Mouse (Mus musculus): Measurements from ENCODE around the gene Reck.

Gene Reck

DNA sequence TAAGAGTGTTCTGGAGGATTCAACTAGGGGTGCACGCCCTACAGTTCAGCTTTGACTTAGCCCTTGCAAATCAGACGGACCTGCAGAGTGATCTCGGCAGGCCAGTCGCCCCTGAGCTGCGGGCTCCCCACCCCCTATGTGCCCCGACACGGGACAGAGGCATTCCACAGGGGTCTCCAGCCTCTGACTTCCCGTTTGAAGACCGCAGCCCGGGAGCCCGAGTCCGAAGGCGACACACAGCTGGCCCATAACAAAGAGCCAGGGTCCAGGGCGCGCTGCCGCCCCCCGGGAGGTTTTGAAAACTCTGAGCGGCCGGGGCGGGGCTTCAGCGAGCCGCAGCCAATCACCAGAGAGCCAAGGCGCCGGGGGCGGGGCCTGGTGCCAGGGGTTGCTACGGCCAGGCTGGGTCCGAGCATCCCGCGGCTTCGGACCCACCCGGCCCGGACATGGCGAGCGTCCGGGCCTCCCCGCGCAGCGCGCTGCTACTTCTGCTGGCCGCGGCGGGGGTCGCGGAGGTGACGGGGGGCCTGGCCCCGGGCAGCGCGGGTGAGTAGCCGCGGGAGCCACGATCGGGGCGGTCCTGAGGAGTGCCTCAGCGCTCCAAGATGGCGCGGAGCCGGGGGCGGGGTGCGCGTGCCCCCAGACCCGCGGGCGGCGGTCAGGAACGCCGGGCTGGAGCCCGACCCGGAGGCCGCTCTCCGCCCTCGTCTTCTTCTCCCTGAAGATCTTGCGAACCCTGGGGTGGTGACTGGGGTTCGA, at the start of gene Reck:
TSS of gene Reck (plus strand) at position 371 of the 759 bp plus-strand sequence.
- peak; percentile 71 to 79 for DNase-seq (ENCODE audit: low spot score in 2 of 2)

DNA sequence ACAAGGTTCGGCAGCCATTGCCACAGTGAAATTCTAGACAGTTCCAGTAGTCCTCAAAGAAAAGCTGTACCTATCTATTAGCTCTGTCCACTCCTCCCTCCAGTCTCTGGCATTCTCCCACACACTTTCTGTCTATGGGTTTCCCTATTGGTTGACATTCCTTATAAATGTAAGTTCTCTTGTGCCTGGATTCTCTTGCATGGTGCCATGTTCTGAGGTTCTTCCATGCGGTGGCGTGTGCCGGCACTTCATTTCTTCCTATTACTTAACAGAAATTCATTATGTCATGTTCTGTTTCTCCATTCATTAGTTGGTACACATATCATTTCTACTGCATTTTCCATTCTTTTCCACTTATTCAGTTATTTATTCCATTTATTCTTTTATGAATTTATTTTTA, 46.5 kb upstream of the Reck start:
- no peak for DNase-seq (ENCODE audit: low spot score in 2 of 2)

DNA sequence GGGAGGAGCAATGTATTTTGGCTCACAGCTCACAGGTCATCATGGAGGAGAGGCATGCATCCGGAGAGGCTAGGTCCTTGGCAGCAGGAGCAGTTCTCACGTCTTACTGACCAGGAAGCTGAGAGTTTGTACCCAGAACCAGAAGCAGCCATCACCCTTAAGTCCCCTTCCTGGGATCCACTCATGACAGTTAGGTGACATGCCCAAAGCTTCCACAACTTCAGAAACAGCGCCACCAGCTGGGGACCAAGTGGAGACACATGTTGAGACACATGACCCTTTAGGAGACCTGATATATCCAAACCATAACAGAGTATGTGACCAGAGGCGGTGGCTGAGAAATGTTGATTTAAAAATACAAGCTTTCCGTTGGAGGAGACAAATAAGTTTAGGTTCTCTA, 43.3 kb upstream of the Reck start:
- no peak for DNase-seq (ENCODE audit: low spot score in 2 of 2)

DNA sequence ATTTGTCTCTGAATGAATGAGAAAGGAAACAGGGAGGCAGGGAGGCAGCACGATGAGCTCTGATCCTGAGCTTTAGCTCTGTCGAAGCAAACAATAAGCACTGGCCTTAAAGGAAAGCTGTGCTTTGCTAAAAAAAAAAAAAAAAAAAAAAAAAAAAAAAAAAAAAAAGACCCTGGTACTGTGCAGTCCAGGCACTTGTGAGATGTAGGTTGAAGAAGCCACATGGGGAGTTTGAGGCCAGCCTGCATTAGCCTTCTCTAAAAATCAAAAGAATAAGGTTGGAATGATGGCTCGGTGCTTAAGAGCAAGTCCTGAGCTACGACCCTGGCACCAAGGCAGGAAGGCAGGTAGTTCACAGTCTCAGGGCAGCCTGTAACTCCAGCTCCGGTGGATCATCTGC, 41.6 kb upstream of the Reck start:
- DNase-seq (ENCODE audit: low spot score in 2 of 2): no peak

DNA sequence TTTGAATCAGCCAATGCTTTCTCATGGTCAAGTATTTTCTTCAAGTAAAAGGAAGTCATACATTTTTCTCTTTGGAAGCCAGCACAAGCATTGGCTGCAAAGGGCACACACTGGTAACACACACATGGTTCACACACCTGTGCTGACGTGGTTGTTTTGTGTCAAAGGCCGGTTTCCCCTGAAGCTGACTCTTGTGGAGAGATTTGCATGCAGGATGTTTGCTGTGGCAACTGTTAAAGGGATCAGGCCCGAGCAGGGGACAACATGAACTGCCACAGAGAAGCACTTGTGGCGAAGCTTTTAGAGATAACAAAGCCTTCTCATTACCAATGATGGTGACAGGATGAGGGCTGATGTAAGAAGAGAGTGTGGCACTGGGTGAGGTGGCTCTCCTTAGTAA, 40.6 kb upstream of the Reck start:
- DNase-seq (ENCODE audit: low spot score in 2 of 2): no peak

DNA sequence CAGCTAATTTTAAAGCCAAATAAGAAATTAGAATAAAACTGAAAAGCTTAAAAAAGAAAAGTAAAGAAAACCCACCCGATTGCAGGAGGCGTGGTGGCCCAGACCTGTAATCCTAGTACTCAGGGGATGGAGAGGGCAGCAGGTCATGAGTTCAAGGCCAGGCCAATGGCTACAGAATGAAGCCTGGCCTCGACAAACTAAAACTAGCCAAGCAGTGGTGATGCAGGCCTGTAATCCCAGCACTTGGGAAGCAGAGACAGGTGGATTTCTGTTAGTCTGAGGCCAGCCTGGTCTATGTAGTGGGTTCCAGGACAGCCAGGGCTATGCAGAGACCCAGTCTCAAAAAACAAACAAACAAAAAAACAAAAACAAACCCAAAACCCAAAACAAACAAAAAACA, 37.0 kb upstream of the Reck start:
- DNase-seq (ENCODE audit: low spot score in 2 of 2): no peak

DNA sequence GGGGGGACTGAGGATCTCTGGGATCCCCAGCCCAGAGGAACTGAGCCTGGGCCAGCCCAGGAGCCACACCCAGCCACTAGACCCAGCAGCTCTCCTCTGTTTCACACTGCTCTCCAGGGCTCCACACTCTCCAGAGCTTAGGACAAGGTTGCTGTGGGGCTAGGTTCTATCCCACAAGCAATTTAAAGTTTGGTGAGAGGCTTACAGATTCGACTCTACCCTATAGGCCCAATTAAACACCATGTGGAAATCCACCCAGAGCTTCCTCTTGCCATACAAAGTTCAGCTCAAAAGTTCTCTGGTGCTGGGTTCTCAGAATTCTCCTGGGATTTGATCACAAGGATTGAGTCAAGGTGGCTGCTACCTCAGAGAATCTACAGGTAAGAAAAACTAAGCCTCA, 35.2 kb upstream of the Reck start, which contains the start of gene Olfr157:
TSS of gene Olfr157 (minus strand) at position 101 of the 400 bp plus-strand sequence.
- no peak for DNase-seq (ENCODE audit: low spot score in 2 of 2)

DNA sequence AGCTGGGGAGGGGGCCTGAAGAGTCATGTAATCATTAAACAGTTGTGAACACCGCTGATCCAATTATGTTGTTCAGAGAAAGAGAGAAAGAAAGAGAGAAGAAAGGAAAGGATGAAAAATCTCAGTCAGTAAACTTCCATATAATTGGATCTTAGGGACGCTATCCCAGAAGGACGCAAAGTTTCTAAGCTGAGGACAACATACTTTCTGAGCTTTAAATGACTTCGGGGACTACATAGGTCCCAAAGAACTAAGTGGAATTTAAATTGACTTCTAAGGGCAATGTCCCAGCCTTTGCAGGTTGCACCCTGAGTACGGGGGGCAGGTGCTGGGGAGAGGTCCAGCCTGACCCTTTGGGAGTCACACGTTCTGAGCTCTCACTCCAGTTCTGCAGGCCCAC, 24.1 kb upstream of the Reck start, which contains the start of gene Olfr155:
TSS of gene Olfr155 (plus strand) at position 301 of the 400 bp plus-strand sequence.
- DNase-seq (ENCODE audit: low spot score in 2 of 2): no peak

DNA sequence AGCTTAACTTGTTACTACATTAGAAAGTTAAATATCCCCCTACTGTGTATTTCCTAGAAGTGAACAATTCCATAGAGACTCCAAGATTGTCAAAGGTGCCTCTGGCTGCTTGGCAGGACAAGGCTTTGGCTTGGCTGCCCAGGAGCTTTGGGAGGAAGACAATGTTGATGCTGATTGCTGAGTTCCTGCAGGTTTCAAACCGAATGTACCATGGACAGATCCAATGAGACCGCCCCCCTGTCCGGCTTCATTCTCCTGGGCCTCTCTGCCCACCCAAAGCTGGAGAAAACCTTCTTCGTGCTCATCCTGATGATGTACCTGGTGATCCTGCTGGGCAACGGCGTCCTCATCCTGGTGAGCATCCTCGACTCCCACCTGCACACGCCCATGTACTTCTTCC, 21.2 kb upstream of the Reck start:
- DNase-seq (ENCODE audit: low spot score in 2 of 2): no peak

DNA sequence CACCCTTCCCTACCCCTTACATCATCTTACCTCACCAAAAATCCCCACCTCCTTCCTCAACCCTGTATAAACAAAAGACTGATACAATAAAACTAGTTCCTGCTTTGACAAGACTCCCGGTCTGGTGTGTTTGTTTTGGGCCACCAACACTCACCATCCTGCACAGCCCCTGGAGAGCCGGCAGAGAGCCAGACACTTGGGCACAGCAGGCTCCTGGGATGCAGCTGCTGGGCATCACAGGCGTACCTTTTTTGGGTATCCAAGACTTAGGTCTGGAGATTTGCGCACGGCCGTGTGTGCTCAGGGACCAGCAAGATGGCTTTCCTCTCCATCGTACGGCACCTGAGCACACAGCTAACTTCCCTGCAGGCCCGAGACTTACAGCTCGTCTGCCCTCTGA, 15.4 kb upstream of the Reck start:
- no peak for DNase-seq (ENCODE audit: low spot score in 2 of 2)

DNA sequence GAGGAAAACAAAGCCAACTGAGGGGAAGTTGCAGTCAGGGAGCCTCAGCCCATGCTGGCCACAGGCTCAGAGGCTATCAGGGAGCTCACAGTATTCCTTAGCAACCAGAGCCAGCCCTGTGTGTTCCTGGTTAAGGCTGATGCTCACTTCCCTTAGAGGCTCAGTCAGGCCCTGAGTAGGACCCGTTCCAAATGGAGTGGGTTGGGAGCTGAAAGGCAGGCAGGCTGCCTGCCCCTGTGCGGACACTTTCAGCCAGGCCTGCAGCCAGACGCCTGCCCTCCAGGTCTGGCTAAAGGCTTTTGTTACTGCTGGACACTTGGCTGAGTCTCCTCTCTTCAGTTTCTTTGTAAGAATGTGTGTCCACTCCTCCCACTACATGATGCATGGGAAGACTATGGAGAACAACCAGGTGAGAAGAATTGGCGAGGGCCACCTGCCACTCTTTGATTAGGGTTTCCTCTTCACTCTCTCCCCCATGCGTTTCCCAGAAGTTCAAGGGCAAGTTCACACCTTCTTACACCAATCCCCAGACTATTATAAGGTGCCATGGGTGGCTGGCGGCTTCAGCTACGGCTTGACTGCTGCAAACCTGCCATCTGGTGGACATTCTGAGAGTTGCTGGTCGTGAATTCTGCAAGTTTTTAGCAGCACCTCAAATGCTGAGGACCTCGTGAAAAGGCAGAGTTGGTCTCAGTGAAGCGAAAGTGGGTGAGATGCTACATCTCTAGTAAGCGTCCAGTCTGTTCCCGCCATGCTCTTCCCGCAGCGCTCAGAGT, 14.4 kb upstream of the Reck start:
- peak; percentile 52 to 60 for DNase-seq (ENCODE audit: low spot score in 2 of 2)

DNA sequence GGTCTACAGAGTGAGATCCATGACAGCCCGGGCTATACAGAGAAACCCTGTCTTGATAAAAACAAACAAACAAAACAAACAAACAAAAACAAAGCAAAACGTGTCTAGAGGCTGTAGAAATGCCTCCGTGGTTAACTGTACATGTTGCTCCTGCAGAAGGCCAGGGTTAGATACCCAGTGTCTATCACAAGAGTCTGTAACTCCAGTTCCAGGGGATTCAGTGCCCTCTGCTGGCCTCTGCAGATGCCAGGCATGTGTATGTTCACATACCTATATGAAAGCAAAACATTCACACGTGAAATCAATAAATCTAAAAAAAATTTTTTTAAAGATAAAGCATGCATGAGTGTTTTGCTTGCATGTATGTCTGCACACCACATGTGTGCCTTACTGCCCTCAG, 12.0 kb upstream of the Reck start:
- DNase-seq (ENCODE audit: low spot score in 2 of 2): no peak

DNA sequence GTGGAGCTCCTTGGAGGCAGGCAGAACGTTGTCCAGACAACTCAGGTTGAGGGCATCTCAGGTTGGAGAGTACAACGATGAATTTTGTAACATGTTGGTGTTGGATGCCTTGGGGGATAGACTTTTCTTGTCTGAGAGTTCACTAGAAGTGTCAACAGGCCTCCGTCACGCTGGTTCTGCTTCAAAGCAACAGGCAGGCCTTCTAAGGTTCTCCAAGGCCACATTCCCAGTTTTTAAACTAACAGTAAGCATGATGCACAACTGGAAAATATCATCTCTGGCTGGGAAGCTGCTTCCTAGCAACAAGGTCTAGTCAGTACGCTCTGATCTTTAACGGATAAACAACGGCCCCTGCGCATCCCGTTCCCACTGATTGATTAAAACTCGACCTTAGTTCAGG, 5.5 kb upstream of the Reck start:
- DNase-seq (ENCODE audit: low spot score in 2 of 2): no peak

DNA sequence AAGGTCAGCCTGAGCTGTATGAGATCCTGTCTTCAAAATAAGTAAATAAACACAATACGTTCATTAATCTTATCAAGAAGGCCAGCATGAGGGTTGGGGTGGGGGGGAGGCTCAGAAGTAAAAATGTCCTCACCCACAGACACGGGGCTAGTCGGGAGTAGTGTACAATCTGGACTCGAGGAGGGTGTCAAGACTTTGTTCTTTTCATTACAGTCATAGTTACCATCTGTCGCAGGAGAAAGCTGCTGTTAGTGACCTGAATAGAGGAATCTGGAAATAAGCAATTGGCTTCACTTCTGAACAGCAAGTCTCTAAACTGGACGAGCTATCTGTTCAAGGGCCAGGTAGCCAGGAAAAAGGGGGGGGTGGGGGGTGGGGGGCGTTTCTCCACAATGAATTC, 829 bp upstream of the Reck start:
- no peak for DNase-seq (ENCODE audit: low spot score in 2 of 2)

DNA sequence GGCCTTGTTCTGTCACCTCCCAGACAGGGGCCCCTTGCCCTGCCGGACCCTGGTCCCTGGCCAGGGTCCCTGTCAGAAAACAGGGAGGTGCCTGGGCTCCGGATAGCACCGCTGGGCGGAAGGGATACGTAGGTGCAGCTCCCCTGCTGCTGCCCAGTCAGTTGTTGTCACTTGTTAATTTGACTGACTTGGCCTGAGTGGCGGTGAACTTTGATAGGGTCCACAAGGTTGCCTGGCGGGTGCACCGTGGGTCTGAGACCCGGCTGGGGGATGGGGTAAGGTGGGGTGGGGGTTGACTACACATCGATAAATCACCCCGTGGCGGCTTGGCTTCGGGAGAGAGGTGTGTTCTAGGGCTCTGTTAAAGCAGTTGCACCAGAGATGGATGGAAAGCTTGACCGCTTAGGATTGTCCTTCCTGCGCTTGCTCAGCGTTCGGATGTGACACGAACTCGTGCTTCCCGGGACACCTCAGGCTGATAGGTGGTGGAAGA, 635 bp downstream of the Reck start:
- DNase-seq (ENCODE audit: low spot score in 2 of 2): peak in 1 of 2 experiments; percentile 13

DNA sequence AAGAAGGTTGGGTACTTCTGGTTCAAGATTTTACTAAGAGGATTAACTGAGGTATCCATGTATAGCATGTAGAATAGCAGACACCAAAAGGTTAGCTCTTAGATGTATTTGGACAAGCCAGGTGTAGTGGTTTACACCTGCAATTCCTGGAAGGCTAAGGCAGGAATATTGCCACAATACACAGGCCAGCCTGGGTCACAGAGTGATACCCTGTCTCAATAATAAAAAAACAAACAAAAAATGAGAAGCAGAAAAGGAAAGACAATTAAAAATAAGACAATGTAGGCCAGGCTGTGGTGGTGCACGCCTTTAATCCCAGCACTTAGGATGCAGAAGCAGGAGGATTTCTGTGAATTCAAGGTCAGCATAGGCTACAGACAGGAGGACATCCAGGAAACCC, 1.9 kb downstream of the Reck start:
- no peak for DNase-seq (ENCODE audit: low spot score in 2 of 2)

DNA sequence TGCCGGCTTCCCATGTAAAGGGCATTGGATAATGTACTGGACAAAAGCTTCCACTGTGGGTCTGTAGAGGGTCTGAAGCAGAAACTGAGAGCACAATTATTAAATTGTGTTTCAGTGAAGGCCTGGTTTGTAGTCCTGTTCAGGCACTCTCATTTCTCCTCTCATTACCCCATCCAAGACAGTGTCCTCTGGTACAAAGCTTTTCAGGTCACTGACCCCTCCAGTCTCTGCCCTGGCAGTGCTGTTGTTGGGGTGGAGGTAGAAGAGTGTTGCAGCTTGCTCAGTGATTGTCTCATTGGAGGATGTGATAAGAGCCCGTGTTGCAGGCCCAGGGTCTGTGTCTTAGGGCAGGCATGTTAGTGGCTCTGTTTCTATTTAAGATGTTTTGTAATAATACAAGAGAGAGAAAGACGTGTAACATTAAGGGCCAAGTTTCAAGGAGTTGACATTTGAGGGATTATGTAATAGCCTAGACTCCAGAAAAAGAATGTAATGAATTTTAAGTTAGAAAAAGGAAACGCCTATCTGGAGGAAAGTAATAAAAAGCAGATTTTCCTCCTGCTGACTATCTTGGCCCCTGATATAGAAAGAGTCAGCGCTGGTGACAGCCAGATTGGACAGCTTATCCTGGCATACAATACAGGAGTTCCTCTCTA, 2.9 kb downstream of the Reck start:
- no peak for DNase-seq (ENCODE audit: low spot score in 2 of 2)

DNA sequence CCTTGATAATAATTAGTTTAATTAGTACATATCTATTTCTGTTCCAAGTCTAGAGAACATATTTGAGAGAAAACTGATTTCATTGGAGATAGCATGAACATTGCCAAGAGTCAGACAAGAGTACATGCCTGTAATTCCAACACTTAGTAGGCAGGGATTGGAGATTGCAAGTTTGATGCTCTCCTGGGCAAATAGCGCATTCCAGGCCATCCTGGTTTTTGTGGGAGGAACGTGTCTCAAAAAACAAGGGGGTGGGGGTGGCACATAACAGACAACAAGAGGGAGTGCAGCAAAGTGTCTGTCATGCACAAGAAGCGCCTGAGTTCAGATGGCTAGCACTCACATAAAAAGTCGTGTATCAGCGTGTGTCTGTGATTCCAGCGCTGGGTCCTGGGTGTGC, 4.2 kb downstream of the Reck start:
- DNase-seq (ENCODE audit: low spot score in 2 of 2): no peak

DNA sequence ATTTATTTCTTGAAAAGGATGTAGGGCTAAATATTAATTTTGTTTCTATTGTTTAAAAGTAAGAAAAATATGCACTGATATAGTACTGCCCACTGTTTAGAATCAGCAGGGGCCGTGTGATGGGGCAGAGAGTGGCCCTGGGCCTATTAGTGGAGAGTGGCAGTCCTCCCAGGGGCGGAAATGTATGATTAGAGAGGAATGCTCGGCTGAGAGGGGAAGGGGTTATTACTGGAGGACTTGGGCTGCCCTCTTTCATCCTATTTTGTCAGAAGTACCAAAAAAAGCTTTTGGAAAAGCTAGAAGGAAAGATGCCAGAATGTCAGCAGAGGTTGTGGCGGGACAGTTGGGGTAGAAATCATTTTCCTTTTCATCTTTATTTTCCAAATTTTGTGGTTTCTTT, 8.9 kb downstream of the Reck start:
- DNase-seq (ENCODE audit: low spot score in 2 of 2): no peak

DNA sequence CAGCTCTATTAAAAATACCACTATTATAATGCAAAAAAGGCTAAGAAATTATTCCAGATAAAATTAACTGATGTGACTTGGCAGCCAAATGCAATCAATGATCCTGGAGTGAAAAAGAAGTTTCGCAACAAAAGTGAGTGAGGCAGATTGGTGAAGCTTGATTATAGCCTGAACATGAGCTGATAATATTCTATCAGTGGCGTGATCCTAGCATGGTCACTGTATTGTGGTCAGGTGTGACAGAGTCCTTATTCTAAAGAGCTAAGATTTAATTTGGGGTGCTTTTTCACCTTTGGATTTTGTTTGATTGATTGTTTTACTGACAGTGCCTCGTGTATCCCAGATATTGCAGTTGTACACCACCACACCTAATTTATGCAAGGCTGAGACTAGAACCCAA, 15.9 kb downstream of the Reck start:
- no peak for DNase-seq (ENCODE audit: low spot score in 2 of 2)

DNA sequence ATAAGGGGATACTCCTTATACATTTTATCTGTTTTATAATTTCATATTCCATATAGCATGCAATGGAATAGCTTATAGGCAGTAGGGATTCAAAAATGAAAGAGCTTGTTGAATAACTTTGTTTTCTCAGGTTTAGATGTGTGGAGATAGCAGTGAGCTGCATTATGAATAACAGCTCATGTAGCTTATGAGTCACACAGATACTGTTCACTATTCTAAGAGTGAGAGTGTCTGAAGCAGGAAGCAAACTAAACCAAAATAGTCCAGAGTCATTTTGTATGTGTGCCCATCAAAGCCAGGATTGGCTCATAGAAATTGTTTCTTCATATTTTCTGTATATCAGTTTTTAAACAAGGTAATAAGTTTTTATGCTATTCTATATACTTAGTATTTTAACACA, 21.9 kb downstream of the Reck start:
- DNase-seq (ENCODE audit: low spot score in 2 of 2): no peak

DNA sequence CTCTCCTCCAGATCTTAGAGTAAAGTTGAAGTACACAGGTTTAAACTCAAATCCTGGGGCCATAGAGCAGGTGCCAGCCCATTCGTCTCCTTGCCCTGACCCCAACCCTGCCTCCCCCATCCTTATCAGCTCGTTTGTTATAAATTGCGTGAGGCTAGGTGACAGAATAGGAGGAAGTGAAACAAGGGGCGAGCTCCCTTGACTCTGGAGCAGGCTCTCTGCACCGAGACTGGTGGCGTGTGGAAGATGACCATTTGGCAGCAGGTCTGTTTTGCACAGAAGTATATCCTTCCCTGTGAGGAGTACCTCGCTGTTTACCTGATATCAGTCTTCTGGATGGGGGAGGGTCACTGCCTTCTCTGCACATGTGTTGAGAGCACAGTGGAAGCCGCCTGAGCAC, 23.9 kb downstream of the Reck start:
- DNase-seq (ENCODE audit: low spot score in 2 of 2): no peak

DNA sequence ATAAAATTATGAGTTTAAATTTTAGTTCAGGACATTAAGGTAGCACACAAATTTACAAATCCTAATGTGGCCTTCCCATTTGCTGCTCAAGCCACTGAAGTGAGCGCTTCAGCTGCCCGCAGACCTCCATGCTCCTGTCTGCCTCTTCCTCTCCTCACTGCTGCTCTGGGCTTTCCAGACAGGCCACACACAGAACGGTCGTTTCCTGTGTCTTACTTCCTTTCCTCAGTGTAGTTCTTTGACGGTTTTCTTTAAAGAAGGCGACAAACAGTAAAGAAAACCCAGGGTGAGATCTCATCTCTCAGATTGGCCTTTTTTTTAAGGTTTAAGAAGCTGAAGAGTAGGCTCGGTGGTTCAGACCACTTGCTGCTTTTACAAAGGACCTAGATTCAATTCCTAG, 28.4 kb downstream of the Reck start:
- DNase-seq (ENCODE audit: low spot score in 2 of 2): no peak

Measured in urinary bladder, postnatal 36 days (tissue).